20 mouse cellular contexts compared by ENCODE assay signal in genomic region chr10:9252120-9252940, GRCm38 (mm10).
DNase-seq lines count a peak whose midpoint lies in the region; ATAC-seq and TF ChIP-seq lines count a peak whose summit lies in the region.
"Had no signal": no experiment of that assay in that cellular context is flagged by ENCODE, and none has a peak within 500 bp of the region (broad histone marks: within the 10 kb centered on the region; RNA-seq: fewer than 3 reads in every experiment).

No protein-coding gene starts in this region.

- H3K4me3 ChIP-seq in forebrain, embryonic 12.5 days (replicated peaks): no peak overlapping the region
- H3K4me3 ChIP-seq in forebrain, postnatal 0 days (ENCODE audit: low read depth, low read length): no peak overlapping the region
- no peak overlapping the region for H3K4me3 ChIP-seq in neural tube, embryonic 11.5 days (ENCODE audit: low read depth, low read length)
- no peak overlapping the region for H3K4me3 ChIP-seq in neural tube, embryonic 15.5 days (replicated peaks)
- no peak overlapping the region for H3K4me3 ChIP-seq in neural tube, embryonic 13.5 days
- H3K4me3 ChIP-seq: embryonic facial prominence, embryonic 13.5 days; lung, embryonic 15.5 days had no signal

- no peak for DNase-seq in forebrain, postnatal 0 days
- DNase-seq in neural tube, embryonic 11.5 days (ENCODE audit: low spot score): no peak
- peak; percentile 12 for DNase-seq in mesoderm, embryonic 11.5 days (ENCODE audit: low read depth, low spot score)
- no peak for DNase-seq in heart, adult 9 months (ENCODE audit: low spot score in 2 of 2)
- DNase-seq: adrenal gland, adult 2 months; cerebellum, adult 9-10 months; heart, postnatal 10 days; kidney, adult 2 months; right cerebral cortex, adult 18-20 months had no signal

- no peaks in the 10 kb centered on the region for H3K9me3 ChIP-seq in forebrain, embryonic 12.5 days
- H3K9me3 ChIP-seq in forebrain, postnatal 0 days (ENCODE audit: low read length): no peaks in the 10 kb centered on the region
- H3K9me3 ChIP-seq in neural tube, embryonic 11.5 days (ENCODE audit: control insufficient read depth, low read length): no peaks in the 10 kb centered on the region
- H3K9me3 ChIP-seq in neural tube, embryonic 15.5 days (replicated peaks): no peaks in the 10 kb centered on the region
- H3K9me3 ChIP-seq in neural tube, embryonic 13.5 days: no peaks in the 10 kb centered on the region
- H3K9me3 ChIP-seq: embryonic facial prominence, embryonic 13.5 days; lung, embryonic 15.5 days had no signal

- ATAC-seq in forebrain, embryonic 12.5 days (ENCODE audit: low FRiP score): no peak
- no peak; the same call in 1 of the 2 replicates for ATAC-seq in forebrain, postnatal 0 days
- peak; percentile 71 for ATAC-seq in neural tube, embryonic 11.5 days (ENCODE audit: insufficient read depth, low FRiP score, low TSS enrichment)
- no peak for ATAC-seq in neural tube, embryonic 15.5 days (ENCODE audit: low FRiP score)
- no peak for ATAC-seq in neural tube, embryonic 13.5 days (ENCODE audit: low read depth)
- no peak for ATAC-seq in monocyte, adult 5-6 weeks (replicated peaks; ENCODE audit: insufficient number of reproducible peaks, low FRiP score, low TSS enrichment, poor library complexity, severe bottlenecking)
- ATAC-seq: CD4-positive, CD25-positive, alpha-beta regulatory T cell, adult 4 months had no signal

- 31% methylated on average over 7 of the region's 7 CpGs for WGBS in forebrain, embryonic 12.5 days
- 24% methylated on average over 7 of the region's 7 CpGs for WGBS in forebrain, postnatal 0 days
- WGBS in neural tube, embryonic 11.5 days: 23% methylated on average over 7 of the region's 7 CpGs
- WGBS in neural tube, embryonic 15.5 days: 6% methylated on average over 7 of the region's 7 CpGs
- 12% methylated on average over 7 of the region's 7 CpGs for WGBS in neural tube, embryonic 13.5 days

- H3K27me3 ChIP-seq in forebrain, embryonic 12.5 days: no peaks in the 10 kb centered on the region
- H3K27me3 ChIP-seq in forebrain, postnatal 0 days (ENCODE audit: insufficient read depth, low read length): no peaks in the 10 kb centered on the region
- no peaks in the 10 kb centered on the region for H3K27me3 ChIP-seq in neural tube, embryonic 11.5 days (ENCODE audit: control insufficient read depth, insufficient read depth, low read length)
- H3K27me3 ChIP-seq in neural tube, embryonic 15.5 days (replicated peaks): no peaks in the 10 kb centered on the region
- no peaks in the 10 kb centered on the region for H3K27me3 ChIP-seq in neural tube, embryonic 13.5 days
- H3K27me3 ChIP-seq: embryonic facial prominence, embryonic 13.5 days; lung, embryonic 15.5 days had no signal

- H3K9ac ChIP-seq in forebrain, embryonic 12.5 days: no peak overlapping the region
- H3K9ac ChIP-seq in forebrain, postnatal 0 days: no peak overlapping the region
- H3K9ac ChIP-seq in neural tube, embryonic 11.5 days (ENCODE audit: low read length): no peak overlapping the region
- no peak overlapping the region for H3K9ac ChIP-seq in neural tube, embryonic 15.5 days (replicated peaks)
- H3K9ac ChIP-seq in neural tube, embryonic 13.5 days: no peak overlapping the region
- H3K9ac ChIP-seq: embryonic facial prominence, embryonic 13.5 days; liver, embryonic 14.5 days; lung, embryonic 15.5 days had no signal

- no peak overlapping the region for H3K4me2 ChIP-seq in forebrain, embryonic 12.5 days
- H3K4me2 ChIP-seq in forebrain, postnatal 0 days (ENCODE audit: low read depth): no peak overlapping the region
- no peak overlapping the region for H3K4me2 ChIP-seq in neural tube, embryonic 11.5 days (ENCODE audit: low read depth)
- no peak overlapping the region for H3K4me2 ChIP-seq in neural tube, embryonic 15.5 days
- H3K4me2 ChIP-seq in neural tube, embryonic 13.5 days: no peak overlapping the region
- H3K4me2 ChIP-seq: embryonic facial prominence, embryonic 13.5 days; heart, embryonic 11.5 days; lung, embryonic 15.5 days had no signal

- H3K4me1 ChIP-seq in forebrain, embryonic 12.5 days: peaks cover 12% of the 10 kb centered on the region
- no peaks in the 10 kb centered on the region; the same call in 1 of the 2 replicates for H3K4me1 ChIP-seq in forebrain, postnatal 0 days (ENCODE audit: insufficient read depth)
- H3K4me1 ChIP-seq in neural tube, embryonic 11.5 days (ENCODE audit: control insufficient read depth, insufficient read depth, low read length): peaks cover 3% of the 10 kb centered on the region; the same call in 1 of the 2 replicates
- peaks cover 9% of the 10 kb centered on the region for H3K4me1 ChIP-seq in neural tube, embryonic 15.5 days
- peaks cover 16% of the 10 kb centered on the region for H3K4me1 ChIP-seq in neural tube, embryonic 13.5 days (replicated peaks)
- H3K4me1 ChIP-seq: embryonic facial prominence, embryonic 13.5 days; lung, embryonic 15.5 days had no signal

- peak overlapping the region; percentile 9 for H3K27ac ChIP-seq in forebrain, embryonic 12.5 days
- H3K27ac ChIP-seq in forebrain, postnatal 0 days (ENCODE audit: low read depth, low read length): no peak overlapping the region
- H3K27ac ChIP-seq in neural tube, embryonic 11.5 days (ENCODE audit: low read depth, low read length): peak overlapping the region; percentile 29; the same call in 1 of the 2 replicates
- H3K27ac ChIP-seq in neural tube, embryonic 15.5 days (replicated peaks): no peak overlapping the region
- H3K27ac ChIP-seq in neural tube, embryonic 13.5 days (replicated peaks): peak overlapping the region; percentile 38; the same call in 1 of the 2 replicates
- H3K27ac ChIP-seq: embryonic facial prominence, embryonic 13.5 days; liver, embryonic 14.5 days; lung, embryonic 15.5 days; macrophage; stomach, postnatal 0 days had no signal

- no peak for TF ChIP-seq CTCF in forebrain, postnatal 0 days (IDR thresholded peaks at IDR 0.05; ENCODE audit: low read depth)

- H3K36me3 ChIP-seq in forebrain, embryonic 12.5 days (replicated peaks): no peaks in the 10 kb centered on the region
- no peaks in the 10 kb centered on the region for H3K36me3 ChIP-seq in forebrain, postnatal 0 days (ENCODE audit: insufficient read depth)
- H3K36me3 ChIP-seq in neural tube, embryonic 11.5 days (ENCODE audit: control insufficient read depth, insufficient read depth, low read length): no peaks in the 10 kb centered on the region
- H3K36me3 ChIP-seq in neural tube, embryonic 15.5 days: no peaks in the 10 kb centered on the region
- H3K36me3 ChIP-seq in neural tube, embryonic 13.5 days: no peaks in the 10 kb centered on the region
- H3K36me3 ChIP-seq: embryonic facial prominence, embryonic 13.5 days; lung, embryonic 15.5 days had no signal

Comparison
In these comparisons a context has a peak if more than half of its experiments do, and no peak if none do; other contexts are left out.
1. H3K27ac ChIP-seq: peak in forebrain, embryonic 12.5 days (single experiment), neural tube, embryonic 11.5 days (single experiment) and neural tube, embryonic 13.5 days (single experiment); none in forebrain, postnatal 0 days (single experiment) and neural tube, embryonic 15.5 days (single experiment).